Mouse (Mus musculus) bone marrow macrophage, adult 2 months (primary cell): ENCODE data around the gene Sgcg.

ENCODE experiments used
- CTCF ChIP-seq: IDR thresholded peaks from 2 replicates; pipeline ENCODE4 v1.5.1; 2012; ENCODE audit warnings: low read depth, mild to moderate bottlenecking, low read length, moderate library complexity
- POLR2A ChIP-seq: IDR thresholded peaks from 2 replicates; pipeline ENCODE4 v1.6.1; 2012; ENCODE audit warnings: mild to moderate bottlenecking, low read depth, low read length, borderline replicate concordance

GRCm38 (mm10) chr14:61224387-61225077 is 33.8 kb downstream of the Sgcg start:
- TF ChIP-seq CTCF (no peak), POLR2A (no peak)
